Mouse (Mus musculus) kidney, embryonic 14.5 days (tissue): ENCODE measurements at regions not wholly inside any gene's neighbourhood (a gene's known extent, or its start where the extent isn't known, plus 50 kb on each side); places are given as distances from the start of the nearest gene placed in this dataset.
"Not testable (repeated sequence)": the region's sequence is repeated elsewhere in the genome, so short reads cannot be mapped to it uniquely, and the experiment has no call there.

Experiments used
- ATAC-seq: fragments of 200-750 bp; cut with Nextera tagmentation; 2 replicates; pipeline ENCODE4 v1.8.0; 2017; ENCODE audit warnings: moderate number of reproducible peaks, mild to moderate bottlenecking, moderate TSS enrichment, moderate library complexity; ENCODE audit not compliant: low FRiP score, low TSS enrichment
- H3K27ac ChIP-seq: fragments of 300-500 bp; sonication (generic); 2 replicates; pipeline ENCODE4 v1.5.1; 2014; ENCODE audit warnings: low read depth, mild to moderate bottlenecking, low read length, moderate library complexity, mixed read lengths
- H3K27me3 ChIP-seq: fragments of 300-500 bp; sonication (generic); 2 replicates; pipeline ENCODE4 v1.6.1; 2014; ENCODE audit warnings: mild to moderate bottlenecking, low read length; ENCODE audit not compliant: control insufficient read depth, insufficient read depth
- H3K36me3 ChIP-seq: fragments of 300-500 bp; sonication (generic); 2 replicates; pipeline ENCODE4 v1.6.1; 2014; ENCODE audit warnings: low read length, mixed read lengths; ENCODE audit not compliant: control insufficient read depth, insufficient read depth
- H3K4me1 ChIP-seq: fragments of 300-500 bp; sonication (generic); 2 replicates; pipeline ENCODE4 v1.6.1; 2014; ENCODE audit warnings: low read length, mixed read lengths; ENCODE audit not compliant: control insufficient read depth, insufficient read depth
- H3K4me2 ChIP-seq: fragments of 300-500 bp; sonication (generic); replicated peaks from 2 replicates; pipeline ENCODE4 v1.6.1; 2014; ENCODE audit warnings: low read depth, mild to moderate bottlenecking, low read length
- H3K4me3 ChIP-seq: fragments of 300-500 bp; sonication (generic); 2 replicates; pipeline ENCODE4 v1.5.1; 2014; ENCODE audit warnings: mild to moderate bottlenecking, low read length
- H3K9ac ChIP-seq: fragments of 300-500 bp; sonication (generic); 2 replicates; pipeline ENCODE4 v1.6.1; 2014; ENCODE audit warnings: low read depth, mild to moderate bottlenecking, low read length, moderate library complexity
- H3K9me3 ChIP-seq: fragments of 300-500 bp; sonication (generic); 2 replicates; pipeline ENCODE4 v1.6.1; 2016; ENCODE audit warnings: low read length; ENCODE audit not compliant: control insufficient read depth
- WGBS: fragments of 180-500 bp; shearing (Covaris S2); extraction: QIAGEN DNeasy Blood & Tissue Kit; methylation state at CpG from one replicate; pipeline ENCODE4 v1.1.7; 2014; 5-methylcytosine and 5-hydroxymethylcytosine counted together

GRCm38 (mm10) chr14:37571971-37572370 lies 436.9 kb upstream of the Ghitm start:
- ATAC-seq: no peak
- H3K9me3 ChIP-seq: no peaks in the 10 kb centered on the region
- no peak overlapping the region for H3K9ac ChIP-seq
- no peak overlapping the region for H3K27ac ChIP-seq
- H3K4me3 ChIP-seq: no peak overlapping the region
- no peak overlapping the region for H3K4me2 ChIP-seq
- 65% methylated on average over 6 of the region's 6 CpGs for WGBS
- H3K4me1 ChIP-seq: no peaks in the 10 kb centered on the region
- H3K27me3 ChIP-seq: no peaks in the 10 kb centered on the region
- no peaks in the 10 kb centered on the region for H3K36me3 ChIP-seq

- no peak overlapping the region for H3K9ac ChIP-seq
- no peaks in the 10 kb centered on the region for H3K36me3 ChIP-seq
- H3K4me3 ChIP-seq: no peak overlapping the region
- H3K27ac ChIP-seq: no peak overlapping the region
- no peaks in the 10 kb centered on the region for H3K9me3 ChIP-seq
- 83% methylated on average over 5 of the region's 5 CpGs for WGBS
- no peaks in the 10 kb centered on the region for H3K27me3 ChIP-seq
- H3K4me2 ChIP-seq: no peak overlapping the region
- no peak for ATAC-seq
- no peaks in the 10 kb centered on the region for H3K4me1 ChIP-seq
Measured at GRCm38 (mm10) chr14:37558258-37558657, 423.2 kb upstream of the Ghitm start.

- Histone ChIP-seq H3K9ac (no peak overlapping the region), H3K4me1 (no peaks in the 10 kb centered on the region), H3K4me3 (no peak overlapping the region), H3K9me3 (no peaks in the 10 kb centered on the region), H3K36me3 (no peaks in the 10 kb centered on the region), H3K27me3 (no peaks in the 10 kb centered on the region), H3K4me2 (no peak overlapping the region), H3K27ac (no peak overlapping the region)
- no peak for ATAC-seq
Measured at GRCm38 (mm10) chr14:37523616-37524015, 388.5 kb upstream of the Ghitm start.

GRCm38 (mm10) chr14:37520631-37521030 lies 385.6 kb upstream of the Ghitm start:
- not testable (repeated sequence) for H3K27me3 ChIP-seq, ATAC-seq, H3K9me3 ChIP-seq, H3K9ac ChIP-seq, H3K36me3 ChIP-seq, H3K4me2 ChIP-seq, H3K4me3 ChIP-seq, H3K4me1 ChIP-seq, H3K27ac ChIP-seq
- 82% methylated on average over 3 of the region's 3 CpGs for WGBS

- Histone ChIP-seq H3K9me3 (no peaks in the 10 kb centered on the region), H3K4me1 (no peaks in the 10 kb centered on the region), H3K27ac (no peak overlapping the region), H3K9ac (no peak overlapping the region), H3K4me3 (no peak overlapping the region), H3K27me3 (no peaks in the 10 kb centered on the region), H3K36me3 (no peaks in the 10 kb centered on the region), H3K4me2 (no peak overlapping the region)
- ATAC-seq: no peak
- 63% methylated on average over 5 of the region's 5 CpGs for WGBS
Measured at GRCm38 (mm10) chr14:37505314-37505713, 370.2 kb upstream of the Ghitm start.

- WGBS: 72% methylated on average over 4 of the region's 4 CpGs
- no peak for ATAC-seq
- no peaks in the 10 kb centered on the region for H3K27me3 ChIP-seq
- H3K36me3 ChIP-seq: no peaks in the 10 kb centered on the region
- H3K9ac ChIP-seq: no peak overlapping the region
- H3K9me3 ChIP-seq: no peaks in the 10 kb centered on the region
- H3K4me2 ChIP-seq: no peak overlapping the region
- no peak overlapping the region for H3K4me3 ChIP-seq
- no peak overlapping the region for H3K27ac ChIP-seq
- H3K4me1 ChIP-seq: no peaks in the 10 kb centered on the region
Measured at GRCm38 (mm10) chr14:37490711-37491110, 355.6 kb upstream of the Ghitm start.

- Histone ChIP-seq H3K36me3 (no peaks in the 10 kb centered on the region), H3K4me2 (no peak overlapping the region), H3K27ac (no peak overlapping the region), H3K4me3 (no peak overlapping the region), H3K4me1 (no peaks in the 10 kb centered on the region), H3K9ac (no peak overlapping the region), H3K27me3 (no peaks in the 10 kb centered on the region), H3K9me3 (no peaks in the 10 kb centered on the region)
- no peak for ATAC-seq
- 92% methylated on average over 8 of the region's 8 CpGs for WGBS
Measured at GRCm38 (mm10) chr14:37485292-37485691, 350.2 kb upstream of the Ghitm start.

- Histone ChIP-seq H3K4me3 (no peak overlapping the region), H3K4me2 (no peak overlapping the region), H3K9me3 (no peaks in the 10 kb centered on the region), H3K36me3 (no peaks in the 10 kb centered on the region), H3K27me3 (no peaks in the 10 kb centered on the region), H3K4me1 (no peaks in the 10 kb centered on the region), H3K27ac (no peak overlapping the region), H3K9ac (no peak overlapping the region)
- ATAC-seq: no peak
Measured at GRCm38 (mm10) chr14:37477599-37477998, 342.5 kb upstream of the Ghitm start.

GRCm38 (mm10) chr14:37468711-37469110 lies 333.6 kb upstream of the Ghitm start:
- WGBS: 38% methylated on average over 2 of the region's 2 CpGs
- H3K27ac ChIP-seq: no peak overlapping the region
- no peaks in the 10 kb centered on the region for H3K36me3 ChIP-seq
- H3K4me3 ChIP-seq: no peak overlapping the region
- no peaks in the 10 kb centered on the region for H3K4me1 ChIP-seq
- no peak overlapping the region for H3K9ac ChIP-seq
- H3K9me3 ChIP-seq: no peaks in the 10 kb centered on the region
- no peak for ATAC-seq
- no peak overlapping the region for H3K4me2 ChIP-seq
- no peaks in the 10 kb centered on the region for H3K27me3 ChIP-seq

GRCm38 (mm10) chr14:37440874-37441273 lies 305.8 kb upstream of the Ghitm start:
- H3K4me3 ChIP-seq: no peak overlapping the region
- H3K9me3 ChIP-seq: no peaks in the 10 kb centered on the region
- H3K27ac ChIP-seq: no peak overlapping the region
- ATAC-seq: no peak
- H3K27me3 ChIP-seq: no peaks in the 10 kb centered on the region
- H3K4me2 ChIP-seq: no peak overlapping the region
- WGBS: 85% methylated on average over 2 of the region's 2 CpGs
- H3K36me3 ChIP-seq: no peaks in the 10 kb centered on the region
- no peaks in the 10 kb centered on the region for H3K4me1 ChIP-seq
- H3K9ac ChIP-seq: no peak overlapping the region
